Mouse (Mus musculus) cerebellum, postnatal 36 days (tissue): ENCODE results near the gene Olfr980.
"Not testable (repeated sequence)": the region's sequence is repeated elsewhere in the genome, so short reads cannot be mapped to it uniquely, and the experiment has no call there.

ENCODE experiments used
- DNase-seq, 2 experiments: peaks; one replicate each; pipeline ENCODE4 v3.0.0; 2021 to 2022; ENCODE audit warnings: mixed read lengths in 2 of 2

The Olfr980 gene

GRCm38 (mm10) chr9:40009482-40009881, at the start of gene Olfr980:
Gene Olfr980, minus strand, starts transcription at chr9:40009582.
- DNase-seq = no peak

- no peak for DNase-seq
These were observed 40.8 kb upstream of the Olfr980 start for GRCm38 (mm10) chr9:40050138-40050537.

GRCm38 (mm10) chr9:40021164-40021563, 11.8 kb upstream of the Olfr980 start, which contains the start of gene Olfr981:
Gene Olfr981, plus strand, starts transcription at chr9:40021464.
- DNase-seq = no peak

- DNase-seq = no peak
These were observed 6.0 kb downstream of the Olfr980 start, which contains the start of gene Olfr979 for GRCm38 (mm10) chr9:40003365-40003764. Gene Olfr979, minus strand, starts transcription at chr9:40003465.

- DNase-seq = no peak
These were observed 17.6 kb downstream of the Olfr980 start, which contains the start of gene Olfr978 for GRCm38 (mm10) chr9:39991813-39992212. Gene Olfr978, plus strand, starts transcription at chr9:39992113.

- DNase-seq = not testable (repeated sequence)
These were observed 32.7 kb downstream of the Olfr980 start for GRCm38 (mm10) chr9:39976581-39977145.

GRCm38 (mm10) chr9:39961033-39961432, 48.3 kb downstream of the Olfr980 start, which contains the start of gene Olfr976:
Gene Olfr976, minus strand, starts transcription at chr9:39961133.
- not testable (repeated sequence) for DNase-seq
